In genomic region chr9:30519231-30519630, GRCm38 (mm10) we compare ENCODE assay signal across 20 mouse cellular contexts.
"Had no signal": no experiment of that assay in that cellular context is flagged by ENCODE, and none has a peak within 500 bp of the region (broad histone marks: within the 10 kb centered on the region; RNA-seq: fewer than 3 reads in every experiment).

No protein-coding gene starts in this region.

- H3K9me3 ChIP-seq: limb, embryonic 15.5 days; midbrain, embryonic 12.5 days; midbrain, embryonic 15.5 days; neural tube, embryonic 15.5 days; stomach, embryonic 15.5 days had no signal

- H3K27me3 ChIP-seq: limb, embryonic 12.5 days; limb, embryonic 15.5 days; midbrain, embryonic 12.5 days; midbrain, embryonic 15.5 days; neural tube, embryonic 12.5 days; neural tube, embryonic 15.5 days; stomach, embryonic 15.5 days had no signal

- H3K36me3 ChIP-seq: limb, embryonic 12.5 days; limb, embryonic 15.5 days; midbrain, embryonic 12.5 days; midbrain, embryonic 15.5 days; neural tube, embryonic 12.5 days; neural tube, embryonic 15.5 days; stomach, embryonic 15.5 days had no signal

- DNase-seq: kidney, postnatal 14 days; kidney, postnatal 4 days; left cerebral cortex, postnatal 4 days; liver, postnatal 0 days; lung, embryonic 14.5 days; right cerebral cortex, adult 18-20 months; right cerebral cortex, postnatal 14 days; right cerebral cortex, postnatal 4 days; spleen, adult 18-20 months; thymus, postnatal 25 days had no signal

- H3K4me1 ChIP-seq: neural tube, embryonic 12.5 days; stomach, embryonic 15.5 days had no signal

- H3K4me3 ChIP-seq: limb, embryonic 12.5 days; limb, embryonic 15.5 days; midbrain, embryonic 12.5 days; midbrain, embryonic 15.5 days; neural tube, embryonic 12.5 days; neural tube, embryonic 15.5 days; stomach, embryonic 15.5 days had no signal

- ATAC-seq: liver, postnatal 0 days; lung, postnatal 0 days; midbrain, embryonic 15.5 days had no signal

- H3K27ac ChIP-seq: limb, embryonic 15.5 days; liver, embryonic 14.5 days; macrophage; midbrain, embryonic 12.5 days; midbrain, embryonic 15.5 days; neural tube, embryonic 12.5 days; neural tube, embryonic 15.5 days; stomach, embryonic 15.5 days had no signal
